Mouse (Mus musculus) G1E (cell line): Measurements from ENCODE around the gene Sytl4. TPM values are rescaled to one million over a fixed set of nuclear protein-coding genes. Genes with fewer than 3 reads are reported as not detected.
A peak's percentile ranks its signal among the peaks of the same experiment; 100 is the strongest.

ENCODE experiments used
- ATAC-seq: 2 replicates; pipeline ENCODE4 v1.8.0; 2016; ENCODE audit warnings: mild to moderate bottlenecking; ENCODE audit not compliant: insufficient number of reproducible peaks, poor library complexity, low FRiP score, severe bottlenecking; ENCODE audit errors: extremely low read depth
- DNase-seq: peaks from one replicate; pipeline ENCODE4 v3.0.0; 2012; ENCODE audit warnings: low spot score
- H3K27me3 ChIP-seq: 2 replicates; pipeline ENCODE4 v1.6.1; 2012; ENCODE audit warnings: mild to moderate bottlenecking, low read length, inconsistent platforms; ENCODE audit not compliant: insufficient read depth
- H3K36me3 ChIP-seq: replicated peaks from 2 replicates; pipeline ENCODE3; 2012; ENCODE audit warnings: mild to moderate bottlenecking, inconsistent platforms
- H3K4me1 ChIP-seq: 2 replicates; pipeline ENCODE4 v1.6.1; 2012; ENCODE audit warnings: low read depth, low read length, inconsistent platforms, mixed read lengths; ENCODE audit not compliant: insufficient read depth
- H3K4me3 ChIP-seq: 2 replicates; pipeline ENCODE4 v1.5.1; 2012; ENCODE audit warnings: low read depth, mild to moderate bottlenecking, inconsistent platforms, low read length, moderate library complexity, mixed read lengths
- H3K9me3 ChIP-seq: replicated peaks from 2 replicates; pipeline ENCODE4 v1.6.1; 2012; ENCODE audit warnings: inconsistent platforms
- CTCF ChIP-seq: IDR thresholded peaks from 2 replicates; pipeline ENCODE4 v1.5.1; 2012; ENCODE audit warnings: low read depth, low read length, inconsistent platforms, mixed read lengths
- GATA1 ChIP-seq: IDR thresholded peaks from 2 replicates; pipeline ENCODE4 v1.6.1; 2012; ENCODE audit warnings: borderline replicate concordance, low read length, inconsistent platforms, mixed read lengths
- GATA2 ChIP-seq: IDR thresholded peaks from 2 replicates; pipeline ENCODE4 v1.6.1; 2012; ENCODE audit warnings: low read depth, low read length, inconsistent platforms, borderline replicate concordance
- POLR2AphosphoS5 ChIP-seq: IDR thresholded peaks from 2 replicates; pipeline ENCODE4 v1.6.1; 2012; ENCODE audit warnings: low read depth, low read length, inconsistent platforms; ENCODE audit not compliant: insufficient replicate concordance
- TAL1 ChIP-seq: conservative IDR thresholded peaks from 2 replicates; pipeline ENCODE4 v1.6.1; 2012; ENCODE audit warnings: low read depth, low read length, inconsistent platforms, mixed read lengths
- polyA plus RNA-seq: library from polyadenylated mRNA; stranded (reverse); fragments of >175 nt; gene quantifications from 2 replicates; pipeline ENCODE4 v1.2.3, GENCODE M21; 2012
- total RNA-seq, 2 experiments: library from RNA; stranded (forward) in 1 of 2; stranded (reverse) in 1 of 2; fragments of 200-1000 nt in 1 of 2; fragments of >200 nt in 1 of 2; fragmentation: Nextera tagmentation in 1 of 2; gene quantifications; 2 replicates each; pipeline ENCODE4 v1.2.3; 2014 to 2017

The Sytl4 gene
- total and polyA plus RNA-seq, 3 experiments = 0.05 TPM; not detected in 2

- no peaks in the 10 kb centered on the region for H3K36me3 ChIP-seq
- no peaks in the 10 kb centered on the region for H3K9me3 ChIP-seq
- TF ChIP-seq GATA1 (no peak), TAL1 (no peak), POLR2AphosphoS5 (no peak), GATA2 (no peak), CTCF (no peak)
- H3K4me1 ChIP-seq = no peaks in the 10 kb centered on the region
- no peak overlapping the region for H3K4me3 ChIP-seq
- no peak for DNase-seq
- ATAC-seq = no peak
- H3K27me3 ChIP-seq = no peaks in the 10 kb centered on the region
Observed at GRCm38 (mm10) chrX:133947427-133947826, 34.2 kb downstream of the Sytl4 start.

GRCm38 (mm10) chrX:133939561-133939960, 42.1 kb downstream of the Sytl4 start:
- no peak for ATAC-seq
- Histone ChIP-seq H3K27me3 (no peaks in the 10 kb centered on the region), H3K4me3 (no peak overlapping the region), H3K9me3 (no peaks in the 10 kb centered on the region), H3K4me1 (no peaks in the 10 kb centered on the region), H3K36me3 (no peaks in the 10 kb centered on the region)
- no peak for TF ChIP-seq GATA1
- no peak for TF ChIP-seq GATA2
- TF ChIP-seq CTCF = no peak
- no peak for TF ChIP-seq TAL1
- TF ChIP-seq POLR2AphosphoS5 = no peak
- DNase-seq = no peak

DNA sequence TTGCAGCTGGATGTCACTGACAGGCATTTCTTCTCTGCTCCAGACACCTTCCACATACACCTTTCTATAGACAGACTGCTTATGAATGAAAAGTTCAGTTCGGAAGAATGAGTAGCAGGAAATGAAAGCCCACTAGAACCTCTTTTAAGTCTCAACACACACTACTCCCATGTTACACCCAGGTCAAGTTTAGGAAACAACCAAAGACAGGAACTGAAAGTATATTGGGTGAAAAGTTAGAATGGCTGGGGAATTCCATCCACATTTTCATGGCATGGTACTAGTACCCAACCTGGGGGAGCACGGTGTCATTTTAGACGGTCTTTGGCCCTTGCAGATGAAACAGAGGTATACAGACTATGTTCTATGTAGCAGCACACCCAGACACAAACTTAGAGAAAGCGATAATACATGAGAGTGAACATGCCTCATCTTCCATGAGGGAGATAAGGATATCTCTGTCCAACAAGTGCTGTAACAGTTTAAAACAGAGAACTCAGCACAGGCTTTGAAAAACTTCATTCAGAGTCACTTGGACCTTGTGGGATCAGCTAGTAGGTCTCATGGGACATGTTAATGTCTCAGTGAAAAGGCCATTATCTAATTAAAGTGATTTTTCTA, 44.9 kb downstream of the Sytl4 start:
- Histone ChIP-seq H3K4me1 (no peaks in the 10 kb centered on the region), H3K36me3 (no peaks in the 10 kb centered on the region), H3K4me3 (no peak overlapping the region), H3K9me3 (no peaks in the 10 kb centered on the region), H3K27me3 (no peaks in the 10 kb centered on the region)
- TF ChIP-seq CTCF = no peak
- no peak for TF ChIP-seq TAL1
- TF ChIP-seq GATA1 = no peak
- no peak for TF ChIP-seq GATA2
- no peak for TF ChIP-seq POLR2AphosphoS5
- no peak for ATAC-seq
- DNase-seq = no peak

DNA sequence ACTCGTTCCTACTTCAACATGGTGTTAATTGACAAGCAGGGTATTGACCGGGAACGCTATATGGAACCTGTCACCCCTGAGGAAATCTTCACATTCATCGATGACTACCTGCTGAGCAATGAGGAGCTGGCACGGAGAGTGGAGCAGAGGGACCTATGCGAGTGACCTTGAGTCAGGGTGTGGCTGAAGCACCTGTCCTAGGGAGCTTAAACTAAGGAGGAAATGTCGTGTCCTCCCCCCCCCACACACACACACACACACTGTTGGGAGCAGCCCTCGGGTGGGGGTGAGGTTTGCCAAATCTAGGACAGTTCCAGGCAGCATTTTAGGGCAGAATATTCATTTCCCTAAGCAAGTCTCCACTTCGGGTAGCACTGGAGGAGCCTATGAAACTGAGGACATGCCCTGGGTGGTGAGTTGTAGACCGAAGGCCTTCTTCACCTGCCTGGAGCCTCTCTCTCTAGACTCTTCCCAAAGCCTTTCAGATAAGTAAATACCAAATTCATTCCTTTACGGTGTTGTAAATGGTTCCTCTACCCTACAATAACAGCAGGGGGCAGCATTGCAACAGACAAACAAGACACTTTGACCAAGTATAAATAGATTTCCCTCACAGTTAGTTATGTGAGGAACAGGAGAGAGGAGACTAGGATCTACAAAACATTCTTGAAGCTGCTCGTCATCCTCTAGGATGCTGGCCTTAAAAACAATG, 50.2 kb downstream of the Sytl4 start:
- no peak for TF ChIP-seq GATA1
- no peak for TF ChIP-seq GATA2
- no peak for TF ChIP-seq POLR2AphosphoS5
- TF ChIP-seq CTCF = no peak
- TF ChIP-seq TAL1 = no peak
- no peaks in the 10 kb centered on the region for H3K4me1 ChIP-seq
- H3K36me3 ChIP-seq = no peaks in the 10 kb centered on the region
- no peak for ATAC-seq
- DNase-seq = peak; percentile 1
- no peaks in the 10 kb centered on the region for H3K9me3 ChIP-seq
- no peaks in the 10 kb centered on the region for H3K27me3 ChIP-seq
- no peak overlapping the region for H3K4me3 ChIP-seq

DNA sequence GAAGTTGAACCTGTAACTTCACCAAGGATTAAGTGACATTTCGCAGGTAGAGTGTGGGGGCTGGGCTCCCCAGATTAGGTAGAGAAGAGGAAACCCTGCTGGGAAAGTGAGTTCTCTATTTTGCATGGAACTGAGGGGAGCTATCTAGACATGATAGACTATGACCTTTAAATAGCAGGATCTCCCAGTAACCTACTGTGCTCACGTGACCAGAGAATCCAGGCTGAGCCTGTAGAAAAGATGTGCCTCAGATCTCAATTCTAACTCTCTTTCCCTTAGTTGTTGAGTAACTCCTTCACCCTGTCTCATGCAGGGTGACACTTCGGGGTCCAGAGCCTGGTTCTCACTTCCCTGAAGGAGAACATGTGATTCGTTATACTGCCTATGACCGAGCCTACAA, 54.9 kb downstream of the Sytl4 start:
- no peak for TF ChIP-seq TAL1
- TF ChIP-seq POLR2AphosphoS5 = no peak
- TF ChIP-seq CTCF = no peak
- no peak for TF ChIP-seq GATA1
- no peak for TF ChIP-seq GATA2
- no peak overlapping the region for H3K4me3 ChIP-seq
- H3K27me3 ChIP-seq = no peaks in the 10 kb centered on the region
- no peaks in the 10 kb centered on the region for H3K9me3 ChIP-seq
- no peaks in the 10 kb centered on the region for H3K36me3 ChIP-seq
- no peak for ATAC-seq
- H3K4me1 ChIP-seq = no peaks in the 10 kb centered on the region
- DNase-seq = no peak

DNA sequence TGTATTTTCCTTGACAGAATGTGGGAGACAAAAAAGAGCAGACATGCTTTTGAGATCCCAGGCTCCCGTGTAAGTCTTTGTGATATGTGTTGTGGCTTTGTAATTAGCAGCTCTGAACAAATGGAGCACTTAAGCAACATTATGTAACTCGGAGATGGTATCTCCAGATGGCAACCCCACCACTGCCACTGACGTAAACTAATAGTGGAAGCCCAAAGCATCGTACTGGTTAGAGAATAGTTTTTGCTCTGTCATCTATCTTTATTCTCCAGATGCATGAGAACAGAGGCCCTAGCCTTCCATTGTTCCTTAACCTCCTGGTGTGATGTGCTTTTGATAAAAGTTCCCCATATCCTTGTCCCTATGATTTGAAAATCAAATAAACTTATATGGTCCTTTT, 60.4 kb downstream of the Sytl4 start:
- no peak for DNase-seq
- no peak for ATAC-seq
- Histone ChIP-seq H3K4me1 (no peaks in the 10 kb centered on the region), H3K9me3 (no peaks in the 10 kb centered on the region), H3K4me3 (no peak overlapping the region), H3K27me3 (no peaks in the 10 kb centered on the region), H3K36me3 (no peaks in the 10 kb centered on the region)
- TF ChIP-seq GATA1 = no peak
- no peak for TF ChIP-seq TAL1
- TF ChIP-seq GATA2 = no peak
- TF ChIP-seq CTCF = no peak
- TF ChIP-seq POLR2AphosphoS5 = no peak

DNA sequence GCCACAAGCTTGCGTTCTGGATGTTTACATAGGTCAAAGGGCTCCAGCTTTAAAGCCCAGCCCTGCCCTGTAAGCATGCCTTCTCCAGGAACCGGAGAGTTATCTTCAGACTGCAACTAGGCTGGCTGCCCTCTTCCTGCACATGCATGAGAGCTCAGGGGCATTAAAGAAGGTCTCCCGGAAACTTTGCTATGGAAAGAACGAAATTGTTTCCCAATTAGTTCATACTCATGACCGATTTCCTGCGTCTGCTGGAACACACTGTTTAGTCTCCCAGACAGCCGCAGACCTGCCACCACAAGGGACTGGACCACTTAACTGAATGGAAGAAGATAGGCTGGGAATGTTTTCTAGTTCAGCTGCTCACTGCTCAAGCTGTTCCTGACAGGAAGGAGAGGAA, 67.4 kb downstream of the Sytl4 start:
- TF ChIP-seq TAL1 (no peak), CTCF (no peak)
- DNase-seq (no peak), ATAC-seq (no peak)
- no peaks in the 10 kb centered on the region for H3K9me3 ChIP-seq
- no peaks in the 10 kb centered on the region for H3K36me3 ChIP-seq
- H3K27me3 ChIP-seq = no peaks in the 10 kb centered on the region
- no peak overlapping the region for H3K4me3 ChIP-seq
- no peaks in the 10 kb centered on the region for H3K4me1 ChIP-seq
